Mouse (Mus musculus) liver, embryonic 13.5 days (tissue): Measurements from ENCODE around the gene Itga3. TPM values are rescaled to one million over a fixed set of nuclear protein-coding genes. Genes with fewer than 3 reads are reported as not detected.

Source experiments
- ATAC-seq: fragments of 200-750 bp; cut with Nextera tagmentation; 2 replicates; pipeline ENCODE4 v1.8.0; 2017; ENCODE audit warnings: low read depth, mild to moderate bottlenecking, moderate number of reproducible peaks, moderate library complexity
- DNase-seq: peaks from one replicate; pipeline ENCODE4 v3.0.0; 2022
- H3K27ac ChIP-seq: fragments of 300-500 bp; sonication (generic); 2 replicates; pipeline ENCODE4 v1.5.1; 2015; ENCODE audit warnings: moderate library complexity, mild to moderate bottlenecking, inconsistent platforms
- H3K27me3 ChIP-seq: fragments of 300-500 bp; sonication (generic); 2 replicates; pipeline ENCODE4 v1.6.1; 2015; ENCODE audit warnings: mild to moderate bottlenecking, inconsistent platforms
- H3K36me3 ChIP-seq: fragments of 300-500 bp; sonication (generic); 2 replicates; pipeline ENCODE4 v1.6.1; 2015; ENCODE audit warnings: mild to moderate bottlenecking, inconsistent platforms
- H3K4me1 ChIP-seq: fragments of 300-500 bp; sonication (generic); replicated peaks from 2 replicates; pipeline ENCODE4 v1.6.1; 2015; ENCODE audit warnings: inconsistent platforms
- H3K4me2 ChIP-seq: fragments of 300-500 bp; sonication (generic); 2 replicates; pipeline ENCODE4 v1.6.1; 2015; ENCODE audit warnings: inconsistent platforms, mild to moderate bottlenecking, moderate library complexity
- H3K4me3 ChIP-seq: fragments of 300-500 bp; sonication (generic); replicated peaks from 2 replicates; pipeline ENCODE4 v1.5.1; 2015; ENCODE audit warnings: mild to moderate bottlenecking, inconsistent platforms
- H3K9ac ChIP-seq: fragments of 300-500 bp; sonication (generic); 2 replicates; pipeline ENCODE4 v1.6.1; 2015; ENCODE audit warnings: mild to moderate bottlenecking, inconsistent platforms
- H3K9me3 ChIP-seq: fragments of 300-500 bp; sonication (generic); replicated peaks from 2 replicates; pipeline ENCODE4 v1.6.1; 2016; ENCODE audit warnings: inconsistent platforms
- WGBS: fragments of 180-500 bp; shearing (Covaris S2); methylation state at CpG from one replicate; pipeline ENCODE4 v1.1.7; 2015; ENCODE audit not compliant: insufficient replicate concordance; 5-methylcytosine and 5-hydroxymethylcytosine counted together
- polyA plus RNA-seq: library from polyadenylated mRNA; unstranded; fragments of >200 nt; fragmentation: Nextera tagmentation; extraction: Ambion mirVana; gene quantifications from 2 replicates; pipeline ENCODE4 v1.2.1, GENCODE M21; 2015

Itga3 gene
- polyA plus RNA-seq, 1 experiment from 2014 or later, result 1.8 TPM

- H3K27me3 ChIP-seq, result peaks cover 30% of the 10 kb centered on the region
- H3K4me1 ChIP-seq, result no peaks in the 10 kb centered on the region
- H3K9me3 ChIP-seq, result no peaks in the 10 kb centered on the region
- no peak overlapping the region for H3K4me3 ChIP-seq
- H3K9ac ChIP-seq, result no peak overlapping the region
- H3K36me3 ChIP-seq, result peaks cover 5% of the 10 kb centered on the region; the same call in 1 of the 2 replicates
- H3K4me2 ChIP-seq, result no peak overlapping the region
- no peak overlapping the region for H3K27ac ChIP-seq
- ATAC-seq, result no peak
- 67% methylated on average over 10 of the region's 10 CpGs for WGBS
- no peak for DNase-seq
Measured at GRCm38 (mm10) chr11:95069226-95069957, 7.2 kb downstream of the Itga3 start.

- Histone ChIP-seq H3K4me1 (no peaks in the 10 kb centered on the region), H3K9me3 (no peaks in the 10 kb centered on the region), H3K27me3 (peaks cover 12% of the 10 kb centered on the region; the same call in 1 of the 2 replicates), H3K4me2 (no peak overlapping the region), H3K9ac (no peak overlapping the region), H3K36me3 (no peaks in the 10 kb centered on the region), H3K27ac (no peak overlapping the region), H3K4me3 (no peak overlapping the region)
- ATAC-seq (no peak), DNase-seq (no peak)
- 56% methylated on average over 19 of the region's 19 CpGs for WGBS
Measured at GRCm38 (mm10) chr11:95056768-95057501, 19.7 kb downstream of the Itga3 start.

- no peak overlapping the region for H3K27ac ChIP-seq
- WGBS, result 55% methylated on average over 9 of the region's 9 CpGs
- no peaks in the 10 kb centered on the region for H3K4me1 ChIP-seq
- DNase-seq (no peak), ATAC-seq (no peak)
- no peaks in the 10 kb centered on the region for H3K9me3 ChIP-seq
- H3K27me3 ChIP-seq, result peaks cover 8% of the 10 kb centered on the region; the same call in 1 of the 2 replicates
- no peak overlapping the region for H3K9ac ChIP-seq
- no peak overlapping the region for H3K4me3 ChIP-seq
- H3K36me3 ChIP-seq, result no peaks in the 10 kb centered on the region
- H3K4me2 ChIP-seq, result no peak overlapping the region
Measured at GRCm38 (mm10) chr11:95053062-95053461, 23.5 kb downstream of the Itga3 start.

GRCm38 (mm10) chr11:95046980-95047680 is 29.5 kb downstream of the Itga3 start:
- no peak overlapping the region for H3K9ac ChIP-seq
- H3K36me3 ChIP-seq, result no peaks in the 10 kb centered on the region
- WGBS, result 43% methylated on average over 9 of the region's 9 CpGs
- H3K27ac ChIP-seq, result no peak overlapping the region
- ATAC-seq (peak; percentile 52), DNase-seq (peak; percentile 26)
- H3K4me3 ChIP-seq, result no peak overlapping the region
- peaks cover 8% of the 10 kb centered on the region; the same call in 1 of the 2 replicates for H3K4me1 ChIP-seq
- H3K9me3 ChIP-seq, result no peaks in the 10 kb centered on the region
- H3K27me3 ChIP-seq, result peaks cover 20% of the 10 kb centered on the region
- no peak overlapping the region for H3K4me2 ChIP-seq

GRCm38 (mm10) chr11:95044185-95044870 is 32.3 kb downstream of the Itga3 start:
- Histone ChIP-seq H3K4me1 (peaks cover 33% of the 10 kb centered on the region), H3K36me3 (no peaks in the 10 kb centered on the region), H3K4me2 (no peak overlapping the region), H3K4me3 (no peak overlapping the region), H3K27me3 (peaks cover 20% of the 10 kb centered on the region), H3K27ac (no peak overlapping the region), H3K9me3 (no peaks in the 10 kb centered on the region), H3K9ac (no peak overlapping the region)
- ATAC-seq (no peak), DNase-seq (no peak)
- WGBS, result 53% methylated on average over 13 of the region's 13 CpGs

GRCm38 (mm10) chr11:95043608-95044007 is 33.0 kb downstream of the Itga3 start:
- peaks cover 20% of the 10 kb centered on the region for H3K27me3 ChIP-seq
- H3K9ac ChIP-seq, result no peak overlapping the region
- DNase-seq (no peak), ATAC-seq (no peak)
- H3K4me2 ChIP-seq, result no peak overlapping the region
- H3K9me3 ChIP-seq, result no peaks in the 10 kb centered on the region
- peaks cover 38% of the 10 kb centered on the region for H3K4me1 ChIP-seq
- WGBS, result 45% methylated on average over 7 of the region's 7 CpGs
- no peaks in the 10 kb centered on the region for H3K36me3 ChIP-seq
- no peak overlapping the region for H3K4me3 ChIP-seq
- H3K27ac ChIP-seq, result no peak overlapping the region

- peaks cover 42% of the 10 kb centered on the region for H3K4me1 ChIP-seq
- WGBS, result 67% methylated on average over 4 of the region's 4 CpGs
- DNase-seq (no peak), ATAC-seq (no peak)
- no peak overlapping the region for H3K27ac ChIP-seq
- no peak overlapping the region for H3K4me3 ChIP-seq
- H3K9me3 ChIP-seq, result no peaks in the 10 kb centered on the region
- no peaks in the 10 kb centered on the region for H3K36me3 ChIP-seq
- no peak overlapping the region for H3K4me2 ChIP-seq
- peaks cover 20% of the 10 kb centered on the region for H3K27me3 ChIP-seq
- H3K9ac ChIP-seq, result no peak overlapping the region
Measured at GRCm38 (mm10) chr11:95043060-95043459, 33.5 kb downstream of the Itga3 start.

GRCm38 (mm10) chr11:95042096-95042495 is 34.5 kb downstream of the Itga3 start:
- Histone ChIP-seq H3K4me2 (peak overlapping the region; percentile 97), H3K9me3 (no peaks in the 10 kb centered on the region), H3K9ac (peak overlapping the region; percentile 68), H3K27me3 (peaks cover 20% of the 10 kb centered on the region), H3K4me1 (peaks cover 42% of the 10 kb centered on the region), H3K4me3 (peak overlapping the region; percentile 54), H3K36me3 (no peaks in the 10 kb centered on the region), H3K27ac (peak overlapping the region; percentile 83)
- ATAC-seq, result peak; percentile 32
- 0% methylated on average over 11 of the region's 11 CpGs for WGBS
- peak; percentile 74 for DNase-seq

- Histone ChIP-seq H3K4me2 (peak within 1 kb of the TSS; percentile 97), H3K9me3 (no peaks in the 10 kb centered on the region), H3K27me3 (peaks cover 14% of the 10 kb centered on the region), H3K9ac (peak within 1 kb of the TSS; percentile 83), H3K36me3 (no peaks in the 10 kb centered on the region), H3K4me3 (peak within 1 kb of the TSS; percentile 71), H3K4me1 (peaks cover 42% of the 10 kb centered on the region), H3K27ac (peak within 1 kb of the TSS; percentile 83)
- WGBS, result under 1% methylated on average over 41 of the region's 41 CpGs
- ATAC-seq, result peak; percentile 96
- DNase-seq, result peak; percentile 95
Measured at GRCm38 (mm10) chr11:95041139-95041609, 35.4 kb downstream of the Itga3 start, which contains the start of gene Pdk2. Gene Pdk2 (minus strand): TSS chr11:95041354.

- peaks cover 11% of the 10 kb centered on the region for H3K27me3 ChIP-seq
- DNase-seq, result peak; percentile 54
Measured at GRCm38 (mm10) chr11:95040491-95041138, 36.0 kb downstream of the Itga3 start.

More at GRCm38 (mm10) chr11:95040491-95041138, 36.0 kb downstream of the Itga3 start:
- Histone ChIP-seq H3K9me3 (no peaks in the 10 kb centered on the region), H3K4me1 (peaks cover 42% of the 10 kb centered on the region), H3K4me2 (peak overlapping the region; percentile 97), H3K4me3 (peak overlapping the region; percentile 71), H3K9ac (peak overlapping the region; percentile 83), H3K36me3 (no peaks in the 10 kb centered on the region), H3K27ac (peak overlapping the region; percentile 66)
- 2% methylated on average over 20 of the region's 20 CpGs for WGBS
- peak; percentile 18; the same call in 1 of the 2 replicates for ATAC-seq
